Mouse (Mus musculus): ENCODE results near the gene Gstm4.
"Not testable (repeated sequence)": the region's sequence is repeated elsewhere in the genome, so short reads cannot be mapped to it uniquely, and the experiment has no call there.

Gstm4 gene

DNA sequence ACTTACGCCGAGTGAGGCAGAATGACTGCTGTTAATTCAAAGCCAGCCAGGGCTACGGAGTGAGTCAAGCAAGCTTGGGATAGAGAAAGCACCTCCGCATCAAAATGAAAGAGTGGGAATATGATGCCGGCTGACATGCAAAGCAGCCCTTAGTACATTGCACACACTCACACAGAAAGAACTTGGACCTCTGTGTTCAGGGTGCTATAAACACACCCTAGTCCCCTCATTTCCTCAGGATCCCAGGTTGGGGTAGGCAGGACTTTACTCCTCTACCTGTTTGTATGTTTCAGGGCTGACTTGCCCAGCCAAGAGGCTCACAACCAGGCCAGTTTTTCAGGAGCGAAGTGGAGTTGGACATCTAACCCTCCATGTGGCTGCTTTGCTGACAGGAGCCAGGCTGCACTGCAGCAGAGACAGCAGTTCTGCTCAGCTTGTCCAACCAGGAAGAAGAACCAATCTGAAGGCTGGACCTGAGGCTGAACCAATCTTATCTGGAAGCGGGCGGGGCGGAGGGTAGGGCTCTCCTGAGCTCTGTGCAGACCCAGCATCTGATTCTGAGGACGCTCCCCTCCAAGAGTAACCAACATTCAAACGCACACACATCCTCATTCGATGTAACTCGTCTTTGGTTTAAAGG, 24.7 kb upstream of the Gstm4 start:
- DNase-seq (ENCODE audit: low read depth) = no peak

DNA sequence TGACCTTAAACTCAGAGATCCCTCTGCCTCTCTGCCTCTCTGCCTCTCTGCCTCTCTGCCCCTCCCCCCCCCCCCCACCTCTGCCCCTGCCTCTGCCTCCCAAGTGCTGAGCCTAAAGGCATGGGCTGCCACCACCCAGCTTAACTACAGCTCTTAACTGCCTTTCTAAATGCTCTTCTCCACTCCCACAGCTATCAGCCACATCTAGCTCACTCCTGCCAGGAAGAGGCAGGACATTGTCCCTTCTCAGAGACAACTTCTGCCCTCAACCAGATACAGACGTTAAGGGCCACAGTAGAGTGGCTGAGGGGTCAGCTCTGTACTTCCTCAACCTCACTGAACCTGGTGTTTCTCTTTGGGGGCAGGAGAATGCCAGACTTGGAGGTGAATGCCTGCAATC, 24.1 kb upstream of the Gstm4 start:
- DNase-seq (ENCODE audit: low read depth) = no peak

DNA sequence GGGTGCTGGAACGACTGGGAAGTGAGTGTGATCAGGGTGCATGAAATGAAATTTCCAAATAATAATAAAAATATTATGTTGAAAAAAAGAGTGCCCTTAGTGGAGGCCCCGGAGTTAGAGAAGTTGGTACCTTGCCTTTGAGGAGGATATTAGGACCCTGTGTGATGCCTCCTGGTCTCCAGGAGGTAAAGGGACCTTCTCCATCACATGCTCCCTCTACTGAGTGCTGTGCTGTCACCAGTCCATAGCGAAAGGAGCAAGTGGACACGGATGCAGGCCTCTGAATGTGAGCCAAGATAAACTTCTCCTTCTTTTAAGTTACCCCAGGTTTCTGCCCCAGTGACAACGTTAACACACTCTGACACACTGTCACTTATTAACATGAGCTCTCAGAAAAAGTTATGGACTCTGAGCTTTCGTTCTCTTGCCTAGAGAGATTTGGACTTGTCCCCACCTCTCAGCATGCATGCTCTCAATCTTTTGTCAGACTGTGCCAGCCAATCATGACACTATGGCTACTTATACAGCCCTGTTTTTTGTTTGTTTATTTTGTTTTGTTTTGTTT, 22.8 kb upstream of the Gstm4 start:
- no peak for DNase-seq (ENCODE audit: low read depth)

DNA sequence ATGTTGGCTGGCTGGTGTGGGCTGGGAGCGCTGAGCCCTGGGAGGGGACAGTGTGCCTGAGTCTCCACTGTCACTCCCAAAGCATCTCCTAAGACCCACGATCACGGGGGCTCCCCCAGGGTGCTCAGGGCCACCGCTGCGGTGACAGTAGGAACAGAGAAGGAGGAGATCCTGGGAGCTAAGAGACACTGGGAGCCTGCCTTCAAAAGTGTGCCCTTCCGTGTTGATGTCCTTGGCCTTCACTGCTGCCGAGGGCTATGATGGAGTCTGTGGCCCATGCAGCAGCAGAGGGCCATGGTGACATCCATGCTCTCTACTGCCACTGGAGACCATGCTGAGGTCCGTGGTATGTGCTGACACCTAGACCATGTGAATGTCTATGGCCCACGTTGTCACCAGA, 20.9 kb upstream of the Gstm4 start:
- no peak for DNase-seq (ENCODE audit: low read depth)

DNA sequence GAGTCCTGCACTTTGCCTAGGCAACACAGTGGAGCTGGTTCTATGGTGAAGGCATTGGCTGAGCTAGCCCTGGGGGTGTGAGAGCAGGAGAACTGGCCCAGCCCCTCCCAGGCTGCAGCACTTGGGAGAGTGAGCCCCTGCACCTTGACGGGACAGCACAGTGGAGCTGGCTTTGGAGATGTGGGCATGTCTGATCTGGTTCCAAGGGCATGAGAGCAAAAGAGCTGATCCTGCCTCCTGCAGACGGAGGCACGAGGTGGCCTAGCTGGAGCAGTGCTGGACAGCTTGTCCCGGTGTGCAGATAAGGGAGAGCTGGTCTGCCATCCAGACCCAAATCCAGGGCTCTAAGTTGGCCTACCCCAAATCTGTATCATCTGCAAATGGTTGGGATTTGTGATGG, 20.0 kb upstream of the Gstm4 start:
- DNase-seq (ENCODE audit: low read depth) = no peak

DNA sequence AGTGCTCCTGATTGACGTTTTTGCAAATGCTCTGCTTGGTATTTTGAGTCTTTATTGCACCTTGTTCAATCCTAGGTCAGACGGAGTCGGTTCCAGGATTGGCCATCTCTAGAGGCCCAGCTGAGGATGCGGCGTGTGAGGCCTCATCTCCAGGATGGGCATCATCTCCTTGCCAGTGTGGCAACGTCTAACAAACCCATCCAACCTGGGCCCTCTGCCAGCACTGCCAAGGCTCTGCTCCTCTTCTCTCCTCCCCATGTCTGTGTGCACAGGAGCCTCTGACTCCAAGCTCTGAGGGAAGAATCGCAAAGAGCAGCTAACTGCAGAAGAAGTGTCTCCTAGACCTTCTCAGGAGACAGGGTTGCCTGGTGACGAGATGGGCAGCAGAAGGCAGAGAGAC, 18.0 kb upstream of the Gstm4 start:
- DNase-seq (ENCODE audit: low read depth) = no peak

DNA sequence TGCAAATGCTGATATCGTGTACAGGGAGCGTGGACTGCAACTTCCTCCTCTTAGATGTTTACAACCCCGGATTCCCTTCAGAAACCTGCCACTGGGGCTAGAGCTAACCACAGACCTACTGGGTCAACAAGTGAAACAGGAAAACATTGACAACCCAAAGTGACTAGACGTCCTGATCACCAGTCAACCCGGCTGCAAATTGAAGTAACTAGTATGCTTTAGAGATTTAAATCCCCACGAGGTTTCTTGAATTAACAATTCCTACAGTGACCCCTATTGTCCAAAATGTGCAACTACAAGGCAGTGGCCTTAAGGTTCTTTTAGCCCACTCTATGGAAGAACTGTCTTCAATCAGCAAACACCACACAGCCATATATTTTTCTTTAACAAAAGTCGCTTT, 16.7 kb upstream of the Gstm4 start:
- DNase-seq (ENCODE audit: low read depth) = peak; percentile 77

DNA sequence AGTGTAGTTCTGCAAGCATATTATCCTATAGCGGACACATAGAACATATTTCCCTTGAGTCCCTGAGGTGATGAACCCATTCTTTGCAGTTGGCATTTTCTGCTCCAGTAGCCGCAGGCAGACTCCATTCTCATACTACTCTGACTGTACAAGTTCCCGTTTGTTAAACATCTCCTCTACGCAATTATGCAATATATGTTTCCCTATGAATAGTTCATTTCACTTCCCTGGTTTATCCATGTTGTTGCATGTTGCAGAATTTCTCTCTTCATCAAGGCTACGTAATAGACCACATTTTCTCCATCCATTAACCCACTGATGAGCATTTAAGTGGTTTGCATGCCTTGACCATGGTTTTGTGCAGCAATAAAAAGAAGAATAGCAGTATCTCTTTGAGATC, 5.8 kb upstream of the Gstm4 start:
- DNase-seq (ENCODE audit: low read depth) = no peak

DNA sequence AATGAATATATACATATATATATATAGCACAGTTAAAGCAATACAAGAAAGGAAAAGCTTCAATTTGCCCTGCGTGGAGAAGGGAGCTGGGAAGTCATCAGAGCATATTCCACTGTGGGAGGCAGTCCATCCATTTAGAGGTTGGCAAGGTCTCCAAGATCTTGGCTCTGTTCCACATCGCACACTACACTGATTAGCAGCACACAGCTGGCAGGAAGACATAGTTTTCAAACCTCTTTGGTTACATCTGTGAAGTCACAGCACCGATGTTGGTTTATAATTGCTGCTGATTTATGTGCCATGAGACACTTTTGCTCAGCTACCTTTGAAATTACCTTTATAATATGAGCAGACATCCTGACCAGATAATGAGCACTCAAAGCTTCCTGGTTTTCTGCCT, 3.6 kb upstream of the Gstm4 start:
- DNase-seq (ENCODE audit: low read depth) = no peak

DNA sequence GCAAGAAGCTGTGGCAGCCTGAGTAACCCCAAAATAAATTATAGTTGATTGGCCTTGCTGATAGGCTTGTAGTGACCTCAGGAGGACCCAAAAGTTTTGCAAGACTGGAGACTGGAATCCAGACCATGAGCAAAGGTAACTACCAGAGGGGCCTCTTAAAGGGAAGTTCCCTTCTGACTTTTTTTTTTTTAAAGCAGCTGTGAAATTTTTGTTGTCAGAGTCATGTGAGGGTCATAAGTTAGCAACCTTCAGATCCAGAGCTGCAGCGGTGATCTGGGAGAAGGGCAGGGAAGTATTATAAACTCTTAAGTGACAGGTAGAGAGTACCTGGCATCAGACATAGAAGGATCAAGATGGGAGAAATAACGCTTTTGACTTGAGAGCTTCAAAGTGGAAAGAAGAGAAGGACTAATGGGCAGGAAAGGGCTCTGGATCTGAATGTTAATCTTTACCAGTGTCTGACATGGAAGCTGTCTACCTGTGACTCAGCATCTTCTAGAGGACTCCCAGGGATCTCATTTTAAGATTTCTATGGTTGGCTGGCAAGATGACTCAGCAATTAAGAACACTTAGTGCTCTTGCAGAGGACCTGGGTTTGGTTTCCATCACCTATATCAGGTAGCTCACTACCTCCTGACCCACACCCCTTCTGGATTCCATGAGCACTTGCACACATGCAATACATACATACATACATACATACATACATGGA, 2.4 kb upstream of the Gstm4 start:
- DNase-seq (ENCODE audit: low read depth) = no peak

DNA sequence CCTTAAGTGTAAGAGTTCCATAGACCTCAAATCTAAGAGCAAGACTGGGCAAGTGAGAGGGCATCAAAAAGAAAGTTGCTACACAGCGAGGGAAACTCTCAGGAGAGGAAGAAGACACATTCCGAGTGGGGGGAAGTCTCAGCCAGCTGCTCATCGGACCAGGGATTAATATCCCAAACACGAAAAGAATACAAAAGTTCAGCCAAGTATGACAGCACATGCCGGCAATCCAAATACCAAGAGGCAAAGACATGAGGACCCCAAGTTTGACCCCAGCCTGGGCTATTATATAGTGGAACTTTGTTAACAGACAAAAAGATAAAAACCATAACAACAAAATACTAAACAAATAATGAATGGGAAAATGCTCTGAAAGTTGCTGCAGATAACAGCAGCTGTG, 11.5 kb downstream of the Gstm4 start:
- no peak for DNase-seq (ENCODE audit: low read depth)

DNA sequence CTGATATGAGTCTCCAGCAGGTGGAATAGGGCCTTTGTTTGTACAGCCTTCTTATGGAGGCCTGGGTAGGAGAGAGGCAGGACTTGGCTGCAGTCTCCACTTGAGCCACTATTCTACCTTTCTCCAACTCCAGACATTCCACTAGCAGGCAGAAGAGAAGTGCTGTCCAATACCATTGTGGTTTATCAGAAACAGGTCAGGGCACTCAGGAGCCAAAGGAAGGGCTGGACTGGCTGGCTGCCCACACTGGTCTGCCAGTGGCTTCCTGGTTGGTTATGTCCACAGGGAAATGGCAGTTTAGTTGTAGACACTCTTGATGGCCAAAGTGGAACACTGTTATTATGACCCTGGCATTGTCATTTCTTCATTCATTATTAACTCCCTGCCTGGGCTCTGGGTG, 12.6 kb downstream of the Gstm4 start:
- DNase-seq (ENCODE audit: low read depth) = no peak

DNA sequence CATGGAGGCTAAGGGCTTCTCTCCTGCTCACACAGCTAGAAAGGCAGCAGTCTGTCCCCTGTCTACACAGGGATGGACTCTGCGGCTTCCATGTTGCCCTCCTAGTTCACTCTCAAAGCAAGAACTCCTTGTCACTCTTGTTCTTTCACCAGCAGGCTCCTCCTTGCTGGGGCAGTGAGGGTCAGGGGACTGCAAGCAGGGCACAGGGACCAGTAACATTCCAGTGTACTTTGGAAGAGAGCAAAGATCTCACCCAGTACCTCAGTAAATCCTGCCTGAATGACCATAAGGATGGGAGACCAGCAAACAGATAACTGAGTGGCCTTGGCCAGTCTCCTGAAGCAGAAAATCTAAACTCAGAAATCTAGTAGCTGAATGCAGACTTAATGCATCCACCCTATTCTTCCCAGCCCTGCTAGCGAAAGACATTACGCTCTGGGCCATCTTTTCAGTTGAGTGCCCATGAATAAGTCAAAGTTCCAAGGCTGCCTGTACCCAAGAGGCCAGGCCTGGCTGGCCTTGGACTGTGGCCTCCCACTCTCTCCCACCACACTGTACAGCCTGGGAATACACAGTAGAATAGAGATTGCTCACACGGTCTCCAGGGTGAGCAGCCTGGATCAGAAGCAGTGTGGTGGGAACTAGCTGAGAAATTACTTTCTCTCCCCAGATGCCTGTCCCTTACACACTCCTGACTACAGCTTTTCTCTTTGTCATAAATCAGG, 15.9 kb downstream of the Gstm4 start:
- no peak for DNase-seq (ENCODE audit: low read depth)

DNA sequence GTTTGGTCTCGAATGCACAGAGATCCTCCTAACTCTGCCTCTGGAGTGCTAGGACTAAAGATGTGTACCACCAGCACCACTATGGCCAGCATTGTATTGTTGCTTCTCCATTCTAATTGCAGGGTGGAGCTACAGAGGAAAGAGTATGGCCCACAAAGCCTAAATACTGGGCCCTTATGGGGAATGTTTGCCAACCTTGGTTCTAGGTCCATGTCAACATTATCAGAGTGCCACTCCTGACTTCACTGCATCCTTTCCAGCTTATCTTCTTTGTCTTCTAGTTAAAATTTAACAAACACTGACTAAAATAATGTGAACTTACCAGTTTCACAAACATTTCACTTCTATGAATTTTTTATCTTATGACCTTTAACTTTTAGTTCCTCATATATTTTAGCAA, 18.1 kb downstream of the Gstm4 start:
- no peak for DNase-seq (ENCODE audit: low read depth)

DNA sequence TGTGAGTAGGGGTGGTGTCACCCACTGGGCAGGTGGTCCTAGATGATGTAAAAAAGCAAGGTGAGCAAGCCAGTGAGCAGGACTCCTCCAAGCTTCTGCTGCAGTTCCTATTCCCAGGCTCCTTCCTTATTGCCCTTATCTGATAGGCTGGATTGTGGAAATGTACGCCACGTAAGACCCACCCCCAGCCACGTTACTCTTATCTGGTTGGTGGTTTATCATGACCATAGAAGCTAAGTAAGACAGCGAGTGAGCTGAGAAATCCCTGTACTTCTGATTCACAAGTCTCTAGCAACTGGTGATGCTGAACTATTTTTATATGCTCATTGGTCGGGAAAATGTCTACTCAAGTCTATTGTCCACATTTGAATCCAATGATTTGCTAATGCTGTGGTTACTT, 18.6 kb downstream of the Gstm4 start:
- DNase-seq (ENCODE audit: low read depth) = no peak

DNA sequence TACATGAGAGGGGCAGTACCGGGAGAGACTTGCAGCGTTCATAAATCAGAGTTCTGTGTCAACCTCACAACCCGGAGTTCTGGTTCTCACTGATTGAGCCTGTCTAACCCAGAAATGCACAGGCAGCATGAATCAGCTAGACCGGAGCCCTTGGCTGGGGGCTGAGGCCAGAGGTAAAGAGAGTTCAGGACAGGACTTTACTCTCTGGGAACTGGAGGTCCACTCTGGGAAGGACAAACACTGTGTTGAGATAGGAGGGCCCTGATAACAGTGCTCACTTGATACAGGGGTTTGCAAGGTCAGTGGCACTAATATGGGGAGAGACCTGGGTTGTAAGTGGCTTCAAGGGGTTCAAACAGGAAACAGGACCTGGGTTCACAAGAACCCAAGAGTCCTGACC, 19.4 kb downstream of the Gstm4 start:
- no peak for DNase-seq (ENCODE audit: low read depth)

DNA sequence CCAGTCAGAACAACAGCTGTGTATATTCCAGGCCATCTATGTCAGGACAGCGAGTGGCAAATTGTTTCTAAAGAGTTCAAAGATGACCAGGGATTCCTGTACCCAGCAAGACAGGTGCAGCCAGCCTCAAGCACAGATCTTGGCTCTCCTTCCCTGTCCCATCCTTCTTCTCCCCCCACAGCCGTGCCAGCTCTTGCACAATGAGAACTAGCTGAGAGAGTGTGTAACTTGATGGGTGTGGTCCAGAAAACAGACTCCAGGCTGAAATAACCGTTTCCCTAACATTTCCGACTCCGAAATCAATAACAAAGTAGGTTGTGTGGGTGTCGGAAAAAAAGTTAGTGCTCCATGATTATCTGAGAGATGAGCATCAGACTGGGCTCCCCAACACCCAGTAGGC, 22.0 kb downstream of the Gstm4 start:
- DNase-seq (ENCODE audit: low read depth) = no peak

DNA sequence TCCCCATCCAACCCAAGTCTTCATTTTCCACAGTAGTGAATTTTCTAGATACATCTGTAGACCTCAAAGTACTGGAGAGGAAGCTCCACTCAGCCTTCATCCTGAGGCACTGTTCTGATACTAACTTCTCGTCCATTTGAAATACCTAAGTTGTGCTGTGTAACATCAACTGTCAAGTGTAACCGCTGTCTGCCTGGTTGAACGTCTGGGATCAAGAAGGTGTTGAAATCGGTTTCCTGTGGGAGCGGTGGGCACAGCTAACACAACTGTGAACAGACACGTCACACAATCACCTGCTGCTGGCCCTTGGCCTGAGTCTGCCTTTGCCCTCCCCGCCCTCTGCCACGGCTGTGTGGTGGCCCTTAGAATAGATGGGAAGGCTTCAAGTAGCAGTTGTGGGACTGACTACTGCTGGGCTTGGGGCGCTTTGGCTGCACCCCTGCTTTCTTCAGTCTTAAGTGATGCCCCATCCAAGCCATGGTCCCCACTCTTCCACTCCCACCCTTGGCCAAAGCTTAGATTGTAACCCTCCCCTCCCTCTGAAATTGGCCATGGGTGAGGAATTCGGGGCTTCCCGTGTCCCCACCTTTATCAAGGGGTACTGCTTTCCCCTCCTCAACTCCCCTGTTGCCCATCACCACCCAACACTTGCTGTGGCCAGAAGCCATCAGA, 24.2 kb downstream of the Gstm4 start:
- not testable (repeated sequence) for DNase-seq (ENCODE audit: low read depth)

DNA sequence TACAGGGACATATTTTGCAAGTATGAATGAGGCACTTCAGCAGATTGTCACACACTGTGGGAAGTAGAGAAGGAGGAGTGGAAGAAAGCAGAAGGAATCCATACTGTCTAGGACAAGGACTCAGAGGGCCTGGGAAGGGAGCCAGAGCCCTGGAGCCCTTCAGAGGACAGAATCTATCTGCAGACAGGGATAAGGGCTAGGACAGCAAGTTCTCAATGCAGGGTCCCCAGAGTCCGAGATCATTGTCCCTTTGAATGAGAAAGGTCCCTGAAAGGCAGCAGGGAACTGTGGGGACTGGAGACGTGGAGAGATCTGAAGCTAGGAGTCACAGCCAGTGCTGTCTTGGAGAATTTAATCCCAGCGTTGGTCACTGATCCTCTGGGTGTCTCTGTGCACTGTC, 25.5 kb downstream of the Gstm4 start:
- DNase-seq (ENCODE audit: low read depth) = not testable (repeated sequence)

DNA sequence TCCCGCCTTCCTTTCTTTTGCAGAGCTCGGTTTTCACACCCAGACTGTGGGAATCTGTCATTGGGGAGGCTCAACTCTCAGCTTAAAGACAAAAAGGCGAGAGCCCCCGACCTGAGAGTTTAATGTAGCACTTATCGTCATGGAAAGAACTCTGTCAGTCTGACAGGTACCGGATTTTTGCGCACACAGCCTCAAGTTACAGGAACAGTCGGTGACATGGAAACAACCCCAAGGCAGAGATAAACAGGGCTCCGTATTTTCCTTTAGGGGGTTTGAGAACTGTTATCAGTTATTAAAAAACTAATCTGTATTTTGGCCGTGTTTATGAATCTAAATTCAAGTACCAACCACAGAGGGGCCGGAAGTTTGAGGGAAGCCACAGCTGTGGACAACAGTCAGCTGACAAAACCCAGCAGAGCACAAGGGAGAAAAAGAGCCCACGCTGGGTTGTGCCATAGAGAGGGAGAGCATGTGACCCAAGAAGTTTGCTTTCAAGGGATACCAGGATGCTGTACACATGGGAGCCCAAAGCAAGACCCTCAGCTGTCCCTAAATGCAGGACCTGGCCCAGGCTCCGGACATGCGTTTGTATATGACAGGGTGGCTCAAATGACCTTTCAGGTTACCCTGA, 26.4 kb downstream of the Gstm4 start:
- no peak for DNase-seq (ENCODE audit: low read depth)

DNA sequence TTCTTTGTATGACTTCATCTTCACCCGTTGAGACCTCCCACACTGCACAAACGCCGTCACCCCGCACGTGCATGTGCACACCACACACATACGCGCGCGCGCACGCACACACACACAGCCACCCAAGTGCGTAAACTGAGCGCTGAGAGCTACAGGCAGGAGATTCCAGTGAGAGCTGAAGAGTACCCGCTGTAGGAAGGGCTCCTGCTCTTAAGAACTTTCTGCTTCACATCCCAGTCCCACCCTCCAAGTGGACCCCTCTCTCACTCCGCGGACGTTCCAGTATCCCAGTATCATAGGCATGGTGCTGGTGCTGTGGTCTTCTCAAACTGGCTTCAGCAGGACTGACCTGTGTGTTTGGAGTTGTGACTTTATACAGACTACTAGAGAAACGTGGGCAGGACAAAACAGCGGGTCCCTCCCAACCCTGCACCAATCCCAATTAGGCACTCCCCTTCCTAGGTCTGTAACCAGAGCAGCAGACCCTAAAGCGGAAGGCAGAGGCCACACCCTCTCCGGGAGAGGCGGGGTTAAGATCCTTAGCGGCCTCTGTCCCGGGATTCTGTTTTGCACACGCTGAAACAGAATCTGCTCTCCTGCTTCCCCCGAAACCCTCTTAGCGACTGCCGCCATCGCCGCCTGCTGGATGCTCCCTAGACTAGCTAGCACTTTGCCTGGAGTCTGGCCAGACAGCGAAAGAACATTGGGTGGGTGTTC, 27.1 kb downstream of the Gstm4 start, which contains the start of gene Gstm1:
Gene Gstm1 (minus strand): TSS at position 501 of the 717 bp plus-strand sequence.
- peak; percentile 94 for DNase-seq (ENCODE audit: low read depth)

Measured in c-Kit-positive CD71-negative TER-119-negative erythroid progenitor cells, embryonic 14.5 days (primary cell).